Mouse (Mus musculus) natural killer cell, adult 2 months (primary cell): ENCODE results near the gene Anp32a.

ENCODE experiments used
- DNase-seq, 2 experiments: peaks; one replicate each; pipeline ENCODE4 v3.0.0; 2022; ENCODE audit warnings: low spot score in 2 of 2

The Anp32a gene

DNA sequence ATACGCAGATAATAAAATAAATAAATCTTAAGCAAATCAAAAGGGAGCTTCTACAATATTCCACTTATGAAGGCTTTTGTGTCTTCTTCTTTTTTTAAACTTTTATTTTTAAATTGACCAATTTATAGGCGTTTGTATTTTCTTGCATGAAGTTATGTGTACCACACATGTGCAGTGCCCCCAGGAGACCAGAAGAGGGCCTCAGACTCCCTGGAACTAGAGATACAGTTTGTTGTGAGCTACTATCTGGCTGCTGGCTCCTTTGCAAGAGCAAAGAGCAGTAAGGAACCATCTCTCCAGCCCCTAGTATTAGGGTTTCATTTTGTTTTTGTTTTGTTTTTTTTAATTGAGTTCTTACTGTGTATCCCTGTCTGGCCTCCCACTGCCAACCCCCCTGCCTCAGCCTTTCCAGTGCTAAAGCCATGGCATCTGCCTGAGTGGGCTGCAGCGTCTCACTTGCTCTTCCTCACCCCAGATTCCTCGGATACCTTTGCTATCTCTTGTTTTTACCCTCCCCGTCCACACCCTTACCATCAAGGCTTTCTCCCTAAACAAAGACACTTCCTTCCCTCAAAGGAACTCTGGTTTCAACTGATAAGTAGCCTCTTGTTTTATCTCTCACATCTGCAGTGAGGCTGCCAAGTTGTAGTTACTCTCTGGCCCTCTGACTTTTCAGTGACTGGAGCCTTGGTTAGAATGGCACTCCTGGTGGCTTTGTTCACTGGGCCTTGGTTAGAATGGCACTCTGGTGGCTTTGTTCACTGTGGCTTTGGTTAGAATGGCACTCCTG lies 66.5 kb downstream of the Anp32a start:
- no peak for DNase-seq

- no peak for DNase-seq
Observed at GRCm38 (mm10) chr9:62418742-62419141, 77.6 kb downstream of the Anp32a start.

DNA sequence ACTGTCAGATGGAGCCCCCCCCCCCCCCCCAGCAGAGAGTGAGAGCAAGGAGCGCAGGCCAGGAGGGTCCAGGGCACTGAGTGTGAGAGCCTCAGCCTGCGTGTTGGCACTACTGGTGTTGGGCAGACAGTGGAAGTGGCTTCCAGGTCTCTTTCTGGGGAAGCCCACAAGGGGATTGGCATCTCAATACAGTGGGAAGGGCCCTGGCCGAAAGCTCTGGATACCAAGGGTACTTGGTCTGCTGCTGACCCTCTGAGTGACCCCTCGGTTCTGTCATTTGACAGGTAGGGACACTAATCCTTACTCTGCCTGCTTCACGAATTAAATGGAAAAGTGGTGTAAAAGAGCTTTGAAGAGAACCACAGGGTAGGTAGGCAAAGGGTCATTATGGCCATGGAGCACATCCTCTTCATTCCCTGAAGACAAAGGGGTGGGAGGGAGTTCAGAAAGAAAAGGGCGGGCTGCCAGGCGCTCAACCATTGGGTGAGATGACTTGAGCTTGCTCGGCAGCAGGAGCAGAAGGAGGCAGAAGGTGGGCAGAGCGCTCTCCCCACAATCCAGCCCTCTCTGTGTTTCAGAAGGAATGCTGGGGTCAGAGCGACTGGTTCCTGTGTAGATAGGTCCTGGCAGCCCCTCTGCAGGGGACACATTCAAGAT lies 79.3 kb downstream of the Anp32a start:
- DNase-seq: no peak

DNA sequence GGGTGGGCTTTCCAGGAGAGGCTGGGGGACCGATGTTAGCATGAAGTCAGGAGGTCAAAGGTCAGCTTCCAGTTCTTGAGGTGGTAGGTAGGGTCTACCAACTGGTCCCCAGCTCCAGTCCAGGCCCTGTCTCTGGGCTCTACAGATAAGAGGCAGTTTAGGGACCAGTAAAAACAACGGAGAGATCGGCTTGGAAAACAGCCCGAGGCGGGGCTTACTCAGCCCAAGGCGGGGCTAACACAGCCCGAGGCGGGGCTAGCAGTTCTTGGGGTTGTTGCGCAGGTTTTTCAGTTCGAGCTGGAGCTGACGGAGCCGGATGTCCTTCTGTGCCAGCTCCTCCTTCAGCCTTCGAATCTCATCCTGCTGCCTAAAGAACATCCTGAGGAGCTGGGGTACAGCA lies 79.9 kb downstream of the Anp32a start:
- peak; percentile 54 to 63 for DNase-seq

DNA sequence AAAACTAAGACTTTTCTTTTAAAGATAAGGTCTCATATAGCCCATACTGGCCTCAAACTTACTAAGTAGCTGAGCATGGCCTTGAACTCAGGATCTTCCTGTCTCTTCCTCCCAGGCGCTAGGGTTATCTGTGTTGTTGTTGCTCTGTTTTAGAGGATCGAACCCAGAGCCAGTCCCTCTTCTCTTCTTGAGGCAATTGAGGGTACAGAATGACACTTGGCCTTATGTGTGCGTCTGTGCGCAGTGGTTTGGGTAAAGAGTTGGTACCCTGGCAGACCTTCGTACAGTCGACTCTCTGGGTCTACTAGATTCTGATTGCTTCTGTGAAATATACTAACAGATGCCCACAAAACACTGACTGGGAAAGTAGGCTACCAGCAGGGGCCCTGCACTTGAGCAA lies 80.8 kb downstream of the Anp32a start:
- no peak for DNase-seq

- DNase-seq: no peak
Observed at GRCm38 (mm10) chr9:62422926-62423325, 81.8 kb downstream of the Anp32a start.

- no peak for DNase-seq
Observed at GRCm38 (mm10) chr9:62423871-62424270, 82.8 kb downstream of the Anp32a start.

- DNase-seq: peak; percentile 25 to 32
Observed at GRCm38 (mm10) chr9:62425265-62425664, 84.2 kb downstream of the Anp32a start.

DNA sequence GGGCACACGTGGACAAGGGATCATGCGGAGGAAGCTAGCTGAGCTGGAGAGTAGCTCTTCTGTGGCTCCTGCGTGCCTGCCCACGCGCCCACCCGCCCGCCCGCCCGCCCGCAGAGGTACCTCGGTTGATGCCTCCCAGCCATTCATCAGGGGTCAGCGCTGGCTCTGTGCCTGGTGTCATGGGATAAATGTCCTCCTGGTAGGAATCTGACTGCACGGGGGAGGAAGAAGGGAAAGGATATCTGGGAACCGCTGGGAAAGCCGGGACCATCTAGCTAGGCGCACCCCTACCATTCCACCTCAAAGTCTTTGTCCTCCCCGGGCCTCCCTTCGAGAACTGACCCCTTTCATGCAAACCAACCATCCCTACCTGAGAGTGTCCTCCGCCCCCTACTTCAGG lies 84.9 kb downstream of the Anp32a start:
- no peak for DNase-seq

DNA sequence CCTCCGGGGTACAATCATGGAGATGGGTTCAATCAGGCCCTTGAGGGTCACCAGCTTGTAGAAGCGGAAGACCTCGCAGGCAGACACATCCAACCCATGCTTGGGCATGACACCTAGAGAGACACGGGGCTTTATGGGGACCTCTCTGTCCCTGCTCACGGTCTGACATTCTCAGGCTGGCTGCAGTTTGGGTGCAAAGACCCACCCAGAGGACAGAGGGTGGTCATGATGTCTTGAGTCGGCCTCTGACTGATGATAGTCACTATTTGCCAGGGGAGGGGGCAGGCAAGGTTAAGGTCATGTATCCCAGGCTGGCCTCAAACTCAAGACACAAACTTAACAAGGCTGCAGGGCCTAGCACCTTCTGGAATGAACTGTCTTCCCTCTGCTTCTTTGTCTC lies 85.4 kb downstream of the Anp32a start:
- DNase-seq: no peak

DNA sequence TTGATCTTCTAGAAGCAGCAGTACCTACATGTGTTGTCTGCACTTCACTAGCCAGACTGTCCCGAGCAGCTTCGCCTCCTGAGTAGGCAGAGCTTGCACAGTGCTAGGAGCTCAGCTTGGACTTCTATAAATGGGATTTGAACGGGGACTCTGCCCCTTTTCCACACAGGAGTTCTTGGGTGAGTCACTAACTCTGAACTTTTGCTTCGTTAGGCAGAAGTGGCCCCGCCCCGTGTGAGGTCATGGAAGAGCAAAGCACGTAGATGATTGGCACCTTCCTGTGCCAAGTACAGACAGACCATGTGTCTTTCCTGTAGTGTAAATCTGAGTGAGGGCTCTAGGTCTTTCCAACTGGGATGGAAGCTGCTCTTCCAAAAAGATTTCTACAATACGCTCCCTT lies 85.9 kb downstream of the Anp32a start:
- DNase-seq: no peak
